Mouse (Mus musculus) intestine, embryonic 16.5 days (tissue): Measurements from ENCODE around the gene Drc7. TPM values are rescaled to one million over a fixed set of nuclear protein-coding genes. Genes with fewer than 3 reads are reported as not detected.
"Not testable (repeated sequence)": the region's sequence is repeated elsewhere in the genome, so short reads cannot be mapped to it uniquely, and the experiment has no call there.

Experiments used
- ATAC-seq: fragments of 200-750 bp; cut with Nextera tagmentation; 2 replicates; pipeline ENCODE4 v1.8.0; 2017; ENCODE audit warnings: moderate TSS enrichment, moderate library complexity
- H3K27ac ChIP-seq: fragments of 300-500 bp; sonication (generic); 2 replicates; pipeline ENCODE4 v1.5.1; 2014; ENCODE audit warnings: mild to moderate bottlenecking, low read length
- H3K27me3 ChIP-seq: fragments of 300-500 bp; sonication (generic); replicated peaks from 2 replicates; pipeline ENCODE4 v1.6.1; 2014; ENCODE audit warnings: low read length, control low read depth, mixed read lengths; ENCODE audit not compliant: control insufficient read depth, insufficient read depth
- H3K36me3 ChIP-seq: fragments of 300-500 bp; sonication (generic); 2 replicates; pipeline ENCODE4 v1.6.1; 2014; ENCODE audit warnings: low read length, control low read depth; ENCODE audit not compliant: control insufficient read depth, insufficient read depth
- H3K4me1 ChIP-seq: fragments of 300-500 bp; sonication (generic); 2 replicates; pipeline ENCODE4 v1.6.1; 2014; ENCODE audit warnings: low read length, control low read depth, mixed read lengths; ENCODE audit not compliant: control insufficient read depth, insufficient read depth
- H3K4me2 ChIP-seq: fragments of 300-500 bp; sonication (generic); 2 replicates; pipeline ENCODE4 v1.6.1; 2014; ENCODE audit warnings: low read depth, low read length, control low read depth
- H3K4me3 ChIP-seq: fragments of 300-500 bp; sonication (generic); 2 replicates; pipeline ENCODE4 v1.5.1; 2014; ENCODE audit warnings: mild to moderate bottlenecking, low read length
- H3K9ac ChIP-seq: fragments of 300-500 bp; sonication (generic); 2 replicates; pipeline ENCODE4 v1.6.1; 2014; ENCODE audit warnings: low read depth, low read length
- H3K9me3 ChIP-seq: fragments of 300-500 bp; sonication (generic); 2 replicates; pipeline ENCODE4 v1.6.1; 2016; ENCODE audit warnings: low read length, control low read depth; ENCODE audit not compliant: control insufficient read depth
- WGBS: fragments of 180-500 bp; shearing (Covaris S2); extraction: QIAGEN DNeasy Blood & Tissue Kit; methylation state at CpG from one replicate; pipeline ENCODE4 v1.1.7; 2014; 5-methylcytosine and 5-hydroxymethylcytosine counted together
- polyA plus RNA-seq: library from polyadenylated mRNA; unstranded; fragments of >200 nt; fragmentation: Nextera tagmentation; extraction: Ambion mirVana; gene quantifications from 2 replicates; pipeline ENCODE4 v1.2.1, GENCODE M21; 2015

Gene Drc7
- polyA plus RNA-seq, 1 experiment from 2014 or later, result 0.07 TPM

- Histone ChIP-seq H3K4me3 (no peak overlapping the region), H3K27me3 (no peaks in the 10 kb centered on the region), H3K4me2 (no peak overlapping the region), H3K4me1 (no peaks in the 10 kb centered on the region), H3K36me3 (no peaks in the 10 kb centered on the region), H3K9ac (no peak overlapping the region), H3K9me3 (no peaks in the 10 kb centered on the region), H3K27ac (no peak overlapping the region)
- ATAC-seq, result no peak
- WGBS, result 73% methylated on average over 4 of the region's 4 CpGs
Observed at GRCm38 (mm10) chr8:95024387-95024786, 30.5 kb upstream of the Drc7 start.

- Histone ChIP-seq H3K36me3 (no peaks in the 10 kb centered on the region), H3K27ac (no peak overlapping the region), H3K4me2 (no peak overlapping the region), H3K9ac (no peak overlapping the region), H3K4me3 (no peak overlapping the region), H3K27me3 (no peaks in the 10 kb centered on the region), H3K4me1 (no peaks in the 10 kb centered on the region), H3K9me3 (no peaks in the 10 kb centered on the region)
- WGBS, result 70% methylated on average over 2 of the region's 2 CpGs
- ATAC-seq, result no peak
Observed at GRCm38 (mm10) chr8:95025421-95025820, 29.5 kb upstream of the Drc7 start.

GRCm38 (mm10) chr8:95028391-95028790 is 26.5 kb upstream of the Drc7 start:
- not testable (repeated sequence) for H3K36me3 ChIP-seq, H3K4me2 ChIP-seq, H3K9me3 ChIP-seq, H3K9ac ChIP-seq, H3K4me3 ChIP-seq, H3K4me1 ChIP-seq, ATAC-seq, H3K27me3 ChIP-seq, H3K27ac ChIP-seq
- WGBS, result 53% methylated on average over 7 of the region's 7 CpGs

- no peaks in the 10 kb centered on the region for H3K4me1 ChIP-seq
- peak; percentile 42; the same call in 1 of the 2 replicates for ATAC-seq
- H3K4me3 ChIP-seq, result no peak overlapping the region
- WGBS, result 57% methylated on average over 7 of the region's 7 CpGs
- H3K27ac ChIP-seq, result no peak overlapping the region
- H3K27me3 ChIP-seq, result no peaks in the 10 kb centered on the region
- no peaks in the 10 kb centered on the region for H3K9me3 ChIP-seq
- H3K4me2 ChIP-seq, result no peak overlapping the region
- H3K9ac ChIP-seq, result no peak overlapping the region
- H3K36me3 ChIP-seq, result no peaks in the 10 kb centered on the region
Observed at GRCm38 (mm10) chr8:95037106-95037925, 17.6 kb upstream of the Drc7 start.

- H3K36me3 ChIP-seq, result no peaks in the 10 kb centered on the region
- WGBS, result 47% methylated on average over 6 of the region's 6 CpGs
- H3K9ac ChIP-seq, result no peak overlapping the region
- ATAC-seq, result peak; percentile 56; the same call in 1 of the 2 replicates
- H3K9me3 ChIP-seq, result no peaks in the 10 kb centered on the region
- no peak overlapping the region for H3K4me3 ChIP-seq
- no peak overlapping the region for H3K27ac ChIP-seq
- no peaks in the 10 kb centered on the region; the same call in 1 of the 2 replicates for H3K4me1 ChIP-seq
- no peaks in the 10 kb centered on the region for H3K27me3 ChIP-seq
- H3K4me2 ChIP-seq, result no peak overlapping the region
Observed at GRCm38 (mm10) chr8:95041883-95042784, 12.8 kb upstream of the Drc7 start.

- no peak for ATAC-seq
- Histone ChIP-seq H3K36me3 (no peaks in the 10 kb centered on the region), H3K9ac (no peak overlapping the region), H3K27me3 (no peaks in the 10 kb centered on the region), H3K4me3 (no peak overlapping the region), H3K4me1 (no peaks in the 10 kb centered on the region; the same call in 1 of the 2 replicates), H3K27ac (no peak overlapping the region), H3K4me2 (no peak overlapping the region), H3K9me3 (no peaks in the 10 kb centered on the region)
- 49% methylated on average over 4 of the region's 4 CpGs for WGBS
Observed at GRCm38 (mm10) chr8:95044811-95045210, 10.1 kb upstream of the Drc7 start.

GRCm38 (mm10) chr8:95046982-95047381 is 7.9 kb upstream of the Drc7 start:
- H3K36me3 ChIP-seq, result no peaks in the 10 kb centered on the region
- ATAC-seq, result no peak
- no peaks in the 10 kb centered on the region; the same call in 1 of the 2 replicates for H3K4me1 ChIP-seq
- H3K9ac ChIP-seq, result no peak overlapping the region
- H3K4me2 ChIP-seq, result no peak overlapping the region
- no peaks in the 10 kb centered on the region for H3K9me3 ChIP-seq
- no peaks in the 10 kb centered on the region for H3K27me3 ChIP-seq
- no peak overlapping the region for H3K4me3 ChIP-seq
- 60% methylated on average over 3 of the region's 3 CpGs for WGBS
- H3K27ac ChIP-seq, result no peak overlapping the region

GRCm38 (mm10) chr8:95047884-95048680 is 6.8 kb upstream of the Drc7 start:
- no peak overlapping the region for H3K27ac ChIP-seq
- 65% methylated on average over 6 of the region's 6 CpGs for WGBS
- H3K9ac ChIP-seq, result no peak overlapping the region
- ATAC-seq, result no peak
- no peak overlapping the region for H3K4me3 ChIP-seq
- no peaks in the 10 kb centered on the region for H3K27me3 ChIP-seq
- no peaks in the 10 kb centered on the region for H3K9me3 ChIP-seq
- no peaks in the 10 kb centered on the region for H3K4me1 ChIP-seq
- H3K36me3 ChIP-seq, result no peaks in the 10 kb centered on the region
- no peak overlapping the region for H3K4me2 ChIP-seq

GRCm38 (mm10) chr8:95049636-95050035 is 5.3 kb upstream of the Drc7 start:
- 33% methylated on average over 2 of the region's 2 CpGs for whole genome bisulfite sequencing
- no peak overlapping the region for H3K9ac ChIP-seq
- H3K27ac ChIP-seq, result no peak overlapping the region
- no peak for ATAC-seq
- no peak overlapping the region for H3K4me2 ChIP-seq
- no peaks in the 10 kb centered on the region for H3K4me1 ChIP-seq
- no peaks in the 10 kb centered on the region for H3K27me3 ChIP-seq
- H3K36me3 ChIP-seq, result no peaks in the 10 kb centered on the region
- H3K9me3 ChIP-seq, result no peaks in the 10 kb centered on the region
- H3K4me3 ChIP-seq, result no peak overlapping the region
